Mouse (Mus musculus) limb, embryonic 13.5 days (tissue): Measurements from ENCODE around the gene Rchy1. TPM values are rescaled to one million over a fixed set of nuclear protein-coding genes. Genes with fewer than 3 reads are reported as not detected.
A peak's percentile ranks its signal among the peaks of the same experiment; 100 is the strongest.

Source experiments
- ATAC-seq: fragments of 200-750 bp; cut with Nextera tagmentation; 2 replicates; pipeline ENCODE4 v1.8.0; 2017; ENCODE audit warnings: low read depth, moderate number of reproducible peaks, moderate TSS enrichment; ENCODE audit not compliant: low FRiP score
- H3K27ac ChIP-seq: fragments of 300-500 bp; sonication (generic); 2 replicates; pipeline ENCODE4 v1.5.1; 2015; ENCODE audit warnings: inconsistent platforms, mild to moderate bottlenecking, moderate library complexity
- H3K27me3 ChIP-seq: fragments of 300-500 bp; sonication (generic); 2 replicates; pipeline ENCODE4 v1.6.1; 2015; ENCODE audit warnings: mild to moderate bottlenecking, inconsistent platforms
- H3K36me3 ChIP-seq: fragments of 300-500 bp; sonication (generic); 2 replicates; pipeline ENCODE4 v1.6.1; 2015; ENCODE audit warnings: inconsistent platforms, mild to moderate bottlenecking, moderate library complexity
- H3K4me1 ChIP-seq: fragments of 300-500 bp; sonication (generic); 2 replicates; pipeline ENCODE4 v1.6.1; 2015; ENCODE audit warnings: inconsistent platforms
- H3K4me2 ChIP-seq: fragments of 300-500 bp; sonication (generic); replicated peaks from 2 replicates; pipeline ENCODE4 v1.6.1; 2015; ENCODE audit warnings: inconsistent platforms, mild to moderate bottlenecking, moderate library complexity
- H3K4me3 ChIP-seq: fragments of 300-500 bp; sonication (generic); 2 replicates; pipeline ENCODE4 v1.5.1; 2015; ENCODE audit warnings: moderate library complexity, mild to moderate bottlenecking, inconsistent platforms
- H3K9ac ChIP-seq: fragments of 300-500 bp; sonication (generic); 2 replicates; pipeline ENCODE4 v1.6.1; 2015; ENCODE audit warnings: mild to moderate bottlenecking, inconsistent platforms
- H3K9me3 ChIP-seq: fragments of 300-500 bp; sonication (generic); 2 replicates; pipeline ENCODE4 v1.6.1; 2016; ENCODE audit warnings: inconsistent platforms
- WGBS: fragments of 180-500 bp; shearing (Covaris S2); methylation state at CpG from one replicate; pipeline ENCODE4 v1.1.7; 2015; 5-methylcytosine and 5-hydroxymethylcytosine counted together
- polyA plus RNA-seq: library from polyadenylated mRNA; unstranded; fragments of >200 nt; fragmentation: Nextera tagmentation; extraction: Ambion mirVana; gene quantifications from 2 replicates; pipeline ENCODE4 v1.2.1, GENCODE M21; 2015

Rchy1 gene
- polyA plus RNA-seq: 81.9 and 83.6 TPM in 2 replicates

DNA sequence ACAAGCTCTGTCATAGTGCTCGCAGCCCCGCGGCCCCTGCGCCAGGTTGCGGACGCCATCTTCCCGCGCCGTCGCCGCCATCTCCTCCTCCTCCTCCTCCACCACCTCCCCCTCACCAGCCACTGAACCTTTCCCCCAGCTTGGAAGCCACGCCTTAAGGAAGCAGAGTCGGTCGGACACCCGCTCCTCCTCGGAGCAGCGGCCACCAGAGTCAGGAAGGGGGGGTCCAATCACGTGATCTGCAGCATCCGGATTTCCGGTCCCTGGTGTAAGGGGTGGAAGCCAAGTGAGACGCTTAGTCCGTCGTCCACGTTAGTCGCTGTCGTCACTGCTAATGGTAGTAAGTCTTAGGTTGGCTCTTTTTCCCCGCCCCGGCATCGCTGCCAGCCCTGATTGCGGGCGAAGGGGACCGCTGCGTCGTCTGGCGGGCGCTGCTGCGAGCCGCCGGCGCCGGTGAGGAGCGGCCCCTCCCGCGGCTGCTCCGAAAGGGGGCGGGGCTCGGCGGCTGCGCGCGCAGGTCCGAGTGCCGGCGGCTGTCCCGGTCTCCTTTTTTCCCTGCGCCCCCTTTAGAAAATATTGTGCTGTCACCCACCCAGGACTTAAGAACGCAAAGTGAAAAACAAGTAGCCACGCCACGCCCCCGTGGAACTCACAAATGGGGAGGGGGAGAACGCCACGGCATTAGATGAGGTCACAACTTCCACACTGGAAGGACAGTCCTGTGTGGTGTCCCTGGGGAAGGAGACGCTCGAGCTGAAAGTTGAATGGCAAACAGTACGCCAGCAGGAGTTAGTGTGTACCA lies at the start of gene Rchy1:
Rchy1 (minus strand) TSS at position 430 of the 802 bp plus-strand sequence.
- ATAC-seq: peak; percentile 97
- Histone ChIP-seq H3K27ac (peak within 1 kb of the TSS; percentile 98), H3K27me3 (no peaks in the 10 kb centered on the region), H3K4me2 (peak within 1 kb of the TSS; percentile 66), H3K9ac (peak within 1 kb of the TSS; percentile 79), H3K36me3 (peaks cover 4% of the 10 kb centered on the region), H3K4me1 (peaks cover 23% of the 10 kb centered on the region), H3K9me3 (no peaks in the 10 kb centered on the region), H3K4me3 (peak within 1 kb of the TSS; percentile 74)
- WGBS: under 1% methylated on average over 64 of the region's 65 CpGs

DNA sequence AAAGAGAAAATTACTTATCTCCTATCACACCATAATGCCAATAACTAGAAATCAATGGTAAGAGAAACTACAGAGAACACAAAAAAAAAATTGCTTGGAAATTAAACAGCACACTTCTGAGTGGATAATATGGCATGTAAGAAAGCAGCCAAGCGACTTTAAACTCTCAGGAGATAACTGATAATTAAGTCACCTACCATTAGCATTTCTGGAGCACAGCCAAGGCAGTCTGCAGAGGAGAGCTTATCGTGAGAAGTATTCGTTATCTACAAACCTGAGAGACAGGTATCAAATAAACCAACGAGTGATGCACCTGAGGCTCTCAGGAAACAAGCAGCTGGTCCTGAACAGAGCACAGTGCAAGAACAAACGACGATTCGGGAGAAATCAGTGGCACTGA lies 48.9 kb upstream of the Rchy1 start:
- Histone ChIP-seq H3K4me2 (no peak overlapping the region), H3K4me3 (no peak overlapping the region), H3K27me3 (no peaks in the 10 kb centered on the region), H3K9me3 (no peaks in the 10 kb centered on the region), H3K27ac (no peak overlapping the region), H3K9ac (no peak overlapping the region), H3K4me1 (no peaks in the 10 kb centered on the region), H3K36me3 (no peaks in the 10 kb centered on the region)
- WGBS: 71% methylated on average over 7 of the region's 7 CpGs
- no peak for ATAC-seq

DNA sequence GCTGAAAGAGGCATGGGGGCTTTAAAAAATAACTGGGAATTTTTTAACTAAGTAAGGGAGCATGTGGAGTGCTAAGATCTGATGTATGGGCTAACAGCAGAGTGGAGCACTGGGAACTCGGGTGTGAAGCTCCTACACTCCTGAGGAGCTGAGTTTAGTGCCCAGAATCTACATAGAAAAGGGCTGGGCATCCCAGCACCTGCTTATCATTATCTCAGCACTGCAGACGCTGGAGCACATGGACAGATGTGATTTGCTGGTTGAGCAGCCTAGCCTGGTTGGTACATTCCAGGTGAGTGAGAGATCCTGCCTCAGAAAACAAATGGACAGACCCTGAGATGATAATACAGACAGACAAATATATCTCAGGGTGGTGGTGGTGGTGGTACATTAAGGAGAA lies 47.0 kb upstream of the Rchy1 start:
- H3K27me3 ChIP-seq: no peaks in the 10 kb centered on the region
- no peak overlapping the region for H3K27ac ChIP-seq
- 18% methylated on average over 2 of the region's 2 CpGs for WGBS
- no peak overlapping the region for H3K4me2 ChIP-seq
- no peak for ATAC-seq
- no peaks in the 10 kb centered on the region for H3K4me1 ChIP-seq
- H3K4me3 ChIP-seq: no peak overlapping the region
- no peak overlapping the region for H3K9ac ChIP-seq
- no peaks in the 10 kb centered on the region for H3K36me3 ChIP-seq
- no peaks in the 10 kb centered on the region for H3K9me3 ChIP-seq

DNA sequence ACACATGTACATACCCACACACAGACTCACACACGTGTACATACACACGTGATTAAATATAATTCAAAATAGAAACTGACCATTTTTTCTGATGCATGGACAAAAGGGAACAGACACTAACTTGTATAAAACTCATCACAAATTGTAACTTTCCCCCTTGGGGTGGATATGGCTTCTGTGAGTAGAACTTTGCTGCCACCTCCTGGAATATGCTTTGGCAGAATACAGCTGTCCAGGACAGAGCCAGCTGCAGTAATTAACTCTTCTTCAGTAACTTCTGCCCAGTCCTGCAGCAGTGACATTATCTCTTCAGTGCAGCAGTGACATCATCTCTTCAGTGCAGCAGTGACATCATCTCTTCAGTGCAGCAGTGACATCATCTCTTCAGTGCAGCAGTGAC lies 40.1 kb upstream of the Rchy1 start:
- Histone ChIP-seq H3K9ac (no peak overlapping the region), H3K9me3 (peaks cover 9% of the 10 kb centered on the region), H3K4me2 (no peak overlapping the region), H3K4me3 (no peak overlapping the region), H3K4me1 (no peaks in the 10 kb centered on the region), H3K27me3 (no peaks in the 10 kb centered on the region), H3K27ac (no peak overlapping the region), H3K36me3 (no peaks in the 10 kb centered on the region)
- 65% methylated on average over 2 of the region's 2 CpGs for WGBS
- ATAC-seq: no peak

DNA sequence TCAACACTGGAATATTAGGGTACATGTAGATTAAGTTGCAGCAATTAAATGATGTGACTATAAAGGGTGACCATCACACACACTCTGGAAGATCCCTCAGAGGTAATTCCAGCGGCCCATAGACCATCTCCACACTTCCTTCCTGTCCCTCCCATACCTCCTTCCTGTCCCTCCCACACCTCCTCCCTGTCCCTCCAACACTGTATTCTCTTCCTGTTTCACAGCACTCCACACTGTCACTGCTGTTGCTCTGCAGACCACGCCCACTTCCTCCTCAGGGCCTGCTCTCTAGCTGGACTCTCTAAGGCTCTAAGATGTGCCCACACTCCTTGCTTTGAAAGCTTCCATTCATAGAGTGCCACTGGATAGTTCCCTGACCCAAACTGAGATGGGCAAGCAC lies 37.9 kb upstream of the Rchy1 start:
- Histone ChIP-seq H3K4me3 (no peak overlapping the region), H3K4me1 (no peaks in the 10 kb centered on the region), H3K27ac (no peak overlapping the region), H3K9ac (no peak overlapping the region), H3K27me3 (no peaks in the 10 kb centered on the region), H3K4me2 (no peak overlapping the region), H3K9me3 (peaks cover 9% of the 10 kb centered on the region), H3K36me3 (no peaks in the 10 kb centered on the region)
- WGBS: 68% methylated on average over 2 of the region's 2 CpGs
- ATAC-seq: no peak

DNA sequence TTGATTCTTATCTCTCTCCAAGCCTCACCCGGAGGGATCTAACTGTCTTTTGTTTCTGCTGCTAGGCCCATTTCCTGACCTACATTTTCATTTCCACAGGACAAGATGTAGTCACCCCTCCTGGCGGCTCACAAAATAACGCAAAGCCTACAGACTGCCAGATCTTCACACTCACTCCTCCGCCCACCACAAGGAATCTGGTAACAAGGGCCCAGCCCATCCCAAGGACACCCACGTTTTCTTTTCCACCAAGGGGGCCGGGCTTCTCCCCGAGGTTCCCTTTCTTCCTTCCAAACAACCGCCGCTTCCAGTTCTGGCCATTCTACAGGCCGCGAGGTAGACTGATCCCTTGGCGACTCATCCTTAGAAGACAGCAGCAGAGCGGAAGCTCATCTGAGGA lies 31.7 kb upstream of the Rchy1 start:
- Histone ChIP-seq H3K4me2 (no peak overlapping the region), H3K27ac (no peak overlapping the region), H3K4me1 (no peaks in the 10 kb centered on the region), H3K9me3 (peaks cover 9% of the 10 kb centered on the region), H3K9ac (no peak overlapping the region), H3K27me3 (no peaks in the 10 kb centered on the region), H3K36me3 (no peaks in the 10 kb centered on the region), H3K4me3 (no peak overlapping the region)
- WGBS: 64% methylated on average over 13 of the region's 13 CpGs
- ATAC-seq: no peak

DNA sequence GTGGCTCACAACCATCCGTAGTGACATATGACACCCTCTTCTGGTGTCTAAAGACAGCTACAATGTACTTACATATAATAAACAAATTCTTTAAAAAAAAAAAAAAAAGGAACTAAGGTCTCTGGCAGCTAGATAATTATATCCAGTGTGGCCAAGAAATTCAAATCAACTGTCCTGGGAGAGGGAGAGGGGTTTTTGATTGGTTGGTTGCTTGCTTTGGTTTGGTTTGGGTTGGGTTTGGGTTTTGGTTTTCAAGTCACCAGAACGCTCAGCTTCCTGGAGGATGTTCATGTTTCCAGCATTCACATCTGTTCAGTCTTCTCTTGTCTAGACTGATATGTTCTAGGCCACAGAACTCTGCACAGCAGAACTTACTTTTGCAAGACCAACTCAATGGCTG lies 30.2 kb upstream of the Rchy1 start:
- no peak overlapping the region for H3K27ac ChIP-seq
- H3K4me2 ChIP-seq: no peak overlapping the region
- H3K4me3 ChIP-seq: no peak overlapping the region
- WGBS: 92% methylated on average over 2 of the region's 2 CpGs
- no peak overlapping the region for H3K9ac ChIP-seq
- H3K36me3 ChIP-seq: no peaks in the 10 kb centered on the region
- H3K9me3 ChIP-seq: no peaks in the 10 kb centered on the region
- no peak for ATAC-seq
- H3K27me3 ChIP-seq: no peaks in the 10 kb centered on the region
- H3K4me1 ChIP-seq: no peaks in the 10 kb centered on the region

DNA sequence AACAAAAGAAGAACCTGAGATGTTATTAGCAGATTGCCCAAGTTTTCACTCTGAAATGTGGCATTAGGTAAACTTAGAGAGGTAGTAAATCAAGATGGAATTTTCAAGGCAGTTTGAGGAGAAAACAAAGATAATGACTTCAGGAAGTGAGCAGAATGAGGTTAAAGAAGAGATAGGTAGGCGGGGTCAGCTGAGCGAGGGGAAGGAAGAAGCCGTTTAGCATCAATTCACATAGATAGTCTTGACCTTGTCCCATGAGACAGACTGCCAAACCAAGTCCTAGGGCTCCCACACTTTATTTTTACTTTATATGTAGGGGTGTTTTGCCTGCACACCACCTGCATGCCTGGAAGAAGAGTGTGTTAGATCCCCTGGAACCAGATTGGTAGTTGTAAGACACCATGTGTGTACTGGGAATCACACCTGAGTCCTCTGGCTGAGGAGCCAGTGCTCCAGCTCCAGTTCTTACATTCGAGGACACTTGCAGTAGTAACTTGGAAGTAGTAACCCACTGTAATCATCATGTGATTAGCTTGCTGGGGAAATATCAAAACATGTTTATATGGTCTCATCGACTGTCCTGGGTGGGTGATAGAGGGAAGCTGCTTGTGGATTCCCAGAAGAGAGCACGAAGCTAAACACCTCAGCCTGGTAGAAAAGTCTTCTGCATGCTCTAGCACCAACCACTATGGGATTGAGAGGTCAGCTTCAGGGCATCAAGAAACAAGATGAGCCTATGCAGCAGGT lies 28.5 kb upstream of the Rchy1 start:
- Histone ChIP-seq H3K9ac (no peak overlapping the region), H3K36me3 (no peaks in the 10 kb centered on the region), H3K4me1 (no peaks in the 10 kb centered on the region), H3K27me3 (no peaks in the 10 kb centered on the region), H3K4me2 (no peak overlapping the region), H3K9me3 (no peaks in the 10 kb centered on the region), H3K27ac (no peak overlapping the region), H3K4me3 (no peak overlapping the region)
- WGBS: 84% methylated on average over 6 of the region's 6 CpGs
- no peak for ATAC-seq

DNA sequence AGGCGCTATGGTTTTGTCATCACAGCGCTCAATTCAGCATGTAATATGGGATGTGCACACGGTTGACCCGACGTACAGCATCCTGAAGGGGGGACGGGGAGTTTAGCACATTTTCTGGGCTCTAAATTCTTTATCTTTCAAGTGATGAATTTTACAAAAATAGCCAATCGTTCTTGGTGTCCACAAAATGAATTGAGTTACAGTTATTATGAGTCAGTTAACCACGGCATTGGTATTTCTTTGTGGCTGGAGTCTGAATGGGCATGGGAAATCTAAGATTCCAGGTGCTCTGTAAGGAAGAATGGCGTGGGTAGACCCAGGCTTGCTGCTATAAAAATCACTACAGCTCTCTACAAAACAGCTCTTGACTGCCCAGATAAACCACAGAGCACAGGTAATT lies 26.4 kb upstream of the Rchy1 start:
- H3K27me3 ChIP-seq: no peaks in the 10 kb centered on the region
- ATAC-seq: no peak
- H3K9ac ChIP-seq: no peak overlapping the region
- no peaks in the 10 kb centered on the region for H3K4me1 ChIP-seq
- no peak overlapping the region for H3K4me2 ChIP-seq
- H3K27ac ChIP-seq: no peak overlapping the region
- H3K9me3 ChIP-seq: no peaks in the 10 kb centered on the region
- no peaks in the 10 kb centered on the region for H3K36me3 ChIP-seq
- 80% methylated on average over 9 of the region's 9 CpGs for WGBS
- H3K4me3 ChIP-seq: no peak overlapping the region

DNA sequence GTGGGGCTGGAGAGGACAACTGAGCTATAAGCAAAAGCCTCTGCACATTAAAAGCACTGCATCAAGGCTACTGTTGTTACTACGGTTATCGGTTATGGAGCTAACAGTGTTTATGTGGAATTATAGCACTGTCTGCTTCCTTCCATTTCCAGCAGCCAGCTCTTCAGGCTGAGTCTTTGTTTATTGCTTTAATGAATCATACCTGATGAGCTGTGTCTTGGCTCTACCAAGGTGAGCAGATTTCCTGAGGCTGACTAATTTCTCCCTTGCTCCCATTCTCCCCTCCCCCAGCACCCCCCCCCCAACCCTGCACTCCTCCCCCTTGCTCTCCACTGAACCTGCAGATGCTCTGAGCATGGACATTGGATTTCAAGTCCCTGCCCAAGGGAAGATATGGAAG lies 24.9 kb upstream of the Rchy1 start:
- H3K27me3 ChIP-seq: no peaks in the 10 kb centered on the region
- H3K36me3 ChIP-seq: no peaks in the 10 kb centered on the region
- no peak overlapping the region for H3K27ac ChIP-seq
- no peaks in the 10 kb centered on the region for H3K9me3 ChIP-seq
- no peak overlapping the region for H3K4me3 ChIP-seq
- no peak overlapping the region for H3K9ac ChIP-seq
- H3K4me2 ChIP-seq: no peak overlapping the region
- no peak for ATAC-seq
- H3K4me1 ChIP-seq: no peaks in the 10 kb centered on the region
- WGBS: 78% methylated on average over 2 of the region's 2 CpGs

DNA sequence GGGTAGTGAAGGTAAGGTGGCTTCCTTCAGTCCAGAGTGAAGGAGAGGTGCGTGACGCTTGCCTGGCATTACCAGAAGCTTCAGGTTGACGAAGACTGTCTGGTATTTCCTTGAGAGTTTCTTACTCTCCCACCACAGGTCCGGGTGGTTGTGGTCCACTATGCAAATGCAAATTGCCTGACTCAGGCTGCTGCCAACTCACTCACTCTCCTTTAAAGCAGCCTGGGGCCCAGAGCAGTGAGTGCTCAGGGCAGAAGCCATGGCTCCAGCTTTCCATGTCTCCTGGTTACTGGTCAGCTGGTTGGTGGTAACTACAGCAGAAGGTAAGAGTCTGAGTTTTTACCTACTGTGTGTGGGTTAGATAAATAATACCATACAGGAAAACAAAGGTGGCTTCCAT lies 24.4 kb upstream of the Rchy1 start, which contains the start of gene Odaph:
Odaph (plus strand) TSS at position 240 of the 400 bp plus-strand sequence.
- no peak for ATAC-seq
- Histone ChIP-seq H3K9me3 (no peaks in the 10 kb centered on the region), H3K27me3 (no peaks in the 10 kb centered on the region), H3K4me2 (no peak within 1 kb of the TSS), H3K9ac (no peak within 1 kb of the TSS), H3K4me3 (no peak within 1 kb of the TSS), H3K36me3 (no peaks in the 10 kb centered on the region), H3K4me1 (no peaks in the 10 kb centered on the region), H3K27ac (no peak within 1 kb of the TSS)
- 65% methylated on average over 4 of the region's 4 CpGs for WGBS

DNA sequence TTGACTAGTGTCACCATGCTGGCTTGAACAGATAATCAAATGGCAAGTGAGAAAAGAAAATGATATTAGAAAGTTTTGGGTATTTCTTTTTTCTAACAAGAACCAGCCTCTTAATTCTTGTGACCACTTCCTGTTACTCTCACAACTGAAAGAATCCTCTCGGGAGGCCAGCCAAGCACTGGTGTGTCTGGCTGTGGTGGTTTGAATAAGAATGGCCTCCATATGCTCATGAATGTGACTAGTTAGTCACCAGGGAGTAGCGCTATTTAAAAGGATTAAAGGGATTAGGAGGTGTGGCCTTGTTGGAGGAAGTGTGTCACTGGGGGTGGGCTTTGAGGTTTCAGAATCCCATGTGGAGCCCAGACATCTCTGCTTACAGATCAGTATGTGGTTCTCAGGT lies 22.9 kb upstream of the Rchy1 start:
- H3K9me3 ChIP-seq: no peaks in the 10 kb centered on the region
- no peak overlapping the region for H3K4me3 ChIP-seq
- H3K9ac ChIP-seq: no peak overlapping the region
- H3K36me3 ChIP-seq: no peaks in the 10 kb centered on the region
- no peaks in the 10 kb centered on the region for H3K4me1 ChIP-seq
- H3K4me2 ChIP-seq: no peak overlapping the region
- H3K27ac ChIP-seq: no peak overlapping the region
- no peak for ATAC-seq
- 53% methylated on average over 2 of the region's 2 CpGs for WGBS
- H3K27me3 ChIP-seq: no peaks in the 10 kb centered on the region
